Mouse (Mus musculus): Measurements from ENCODE around the gene Lypd6.

- TF ChIP-seq SIN3A (IDR thresholded peaks at IDR 0.05; ENCODE audit: low read length) = no peak
- TF ChIP-seq POLR2AphosphoS2 (IDR thresholded peaks at IDR 0.05; ENCODE audit: low read length) = no peak
- TF ChIP-seq CTCF (IDR thresholded peaks at IDR 0.05 in 2 of 3, conservative IDR thresholded peaks at IDR 0.05 in 1 of 3; ENCODE audit: control insufficient read depth in 1 of 3, insufficient read depth in 1 of 3, low read depth in 2 of 3, low read length in 3 of 3, poor library complexity in 1 of 3, severe bottlenecking in 1 of 3) = no peak
- no peak for TF ChIP-seq MAZ (IDR thresholded peaks at IDR 0.05; ENCODE audit: low read depth, low read length)
- TF ChIP-seq MAFK (IDR thresholded peaks at IDR 0.05; ENCODE audit: borderline replicate concordance, low read depth, low read length) = no peak
- TF ChIP-seq POLR2A (IDR thresholded peaks at IDR 0.05; ENCODE audit: control insufficient read depth in 1 of 2, insufficient read depth in 1 of 2, low read depth in 1 of 2, low read length in 2 of 2, poor library complexity in 1 of 2) = no peak
- no peak for TF ChIP-seq GATA1 (IDR thresholded peaks at IDR 0.05; ENCODE audit: low read depth, low read length)
- no peak for TF ChIP-seq E2F4 (IDR thresholded peaks at IDR 0.05; ENCODE audit: borderline replicate concordance, low read depth, low read length)
- no peak for TF ChIP-seq ZC3H11A (IDR thresholded peaks at IDR 0.05; ENCODE audit: low read depth, low read length)
Observed at GRCm38 (mm10) chr2:50065902-50066245, 355 bp upstream of the Lypd6 start.
